ENCODE assay signal across 8 mouse cellular contexts in genomic region chr2:163788484-163788883, GRCm38 (mm10). TPM values are rescaled to one million over a fixed set of nuclear protein-coding genes. Genes with fewer than 3 reads are reported as not detected.
A peak's percentile ranks its signal among the peaks of the same experiment; 100 is the strongest.
DNase-seq lines count a peak whose midpoint lies in the region; ATAC-seq and TF ChIP-seq lines count a peak whose summit lies in the region.

No protein-coding gene starts in this region.

- H3K27me3 ChIP-seq in heart, embryonic 10.5 days (ENCODE audit: insufficient read depth, poor library complexity, severe bottlenecking): 0 out of 2 replicates have a peak, but pooled peaks cover 6% of the 10 kb centered on the region
- no peaks in the 10 kb centered on the region for H3K27me3 ChIP-seq in small intestine, adult 2 months (ENCODE audit: control insufficient read depth, insufficient read depth, low read length)

- H3K4me3 ChIP-seq in heart, embryonic 10.5 days: no peak overlapping the region
- no peak overlapping the region for H3K4me3 ChIP-seq in small intestine, adult 2 months (ENCODE audit: low read depth, low read length)

- TF ChIP-seq POLR2A in small intestine, adult 2 months (IDR thresholded peaks at IDR 0.05; ENCODE audit: low read depth, low read length): no peak

- H3K9me3 ChIP-seq in heart, embryonic 10.5 days: no peaks in the 10 kb centered on the region

- peak; percentile 67; the same call in 1 of the 2 replicates for TF ChIP-seq CTCF in small intestine, adult 2 months (IDR thresholded peaks at IDR 0.05; ENCODE audit: extremely low read depth, insufficient read length, insufficient replicate concordance, low read depth, low read length)

- WGBS in heart, embryonic 10.5 days: 80% methylated on average over 4 of the region's 4 CpGs
- 69% methylated on average over 4 of the region's 4 CpGs for WGBS in small intestine, adult 2 months

- H3K36me3 ChIP-seq in heart, embryonic 10.5 days: no peaks in the 10 kb centered on the region
- no peaks in the 10 kb centered on the region for H3K36me3 ChIP-seq in small intestine, adult 2 months (ENCODE audit: control insufficient read depth, insufficient read depth, low read length)

- peak; percentile 83 for ATAC-seq in granulocyte monocyte progenitor cell, adult 5-6 weeks (replicated peaks; ENCODE audit: poor library complexity, severe bottlenecking)

- H3K27ac ChIP-seq in heart, embryonic 10.5 days: no peak overlapping the region
- no peak overlapping the region for H3K27ac ChIP-seq in small intestine, adult 2 months (ENCODE audit: insufficient read depth, low read depth, low read length)

- peak; percentile 96 for DNase-seq in heart, adult 11 months
- no peak for DNase-seq in heart, embryonic 10.5 days (ENCODE audit: low spot score)
- DNase-seq in T-cell, adult 2 months (ENCODE audit: low spot score): peak; percentile 19
- DNase-seq in cerebellum, postnatal 36 days: peak; percentile 71 to 77
- peak; percentile 72 for DNase-seq in layer of hippocampus, adult 9-10 months (ENCODE audit: low spot score)
- DNase-seq in lung, postnatal 25 days (ENCODE audit: low spot score): peak; percentile 71

- peaks cover 5% of the 10 kb centered on the region for H3K4me1 ChIP-seq in heart, embryonic 10.5 days
- H3K4me1 ChIP-seq in small intestine, adult 2 months (ENCODE audit: control insufficient read depth, insufficient read depth, insufficient read length, low read length): no peaks in the 10 kb centered on the region

RNA-seq across cellular contexts. Expression of gene Ccn5, which starts 32.2 kb away (rescaled TPM):
- 0.28 TPM in 1 of 2 replicates, not detected in the other for polyA plus RNA-seq in heart, embryonic 10.5 days (2016; fragmentation: Nextera tagmentation; extraction: Ambion mirVana)
- total RNA-seq in granulocyte monocyte progenitor cell, adult 5-6 weeks (2014; fragmentation: Nextera tagmentation): not detected in 2 replicates
- not detected in 2 replicates for total RNA-seq in granulocyte monocyte progenitor cell, adult 5-6 weeks (2017)
- 0.93 TPM in 1 of 2 replicates, not detected in the other for polyA plus RNA-seq in small intestine, adult 2 months (2012; rRNA removed)

RNA-seq across cellular contexts. Expression of gene Ada, which starts 38.4 kb away (rescaled TPM):
- polyA plus RNA-seq in heart, embryonic 10.5 days (2016; fragmentation: Nextera tagmentation; extraction: Ambion mirVana): 5.1 and 8.2 TPM in 2 replicates
- 14.7 and 22.8 TPM in 2 replicates for total RNA-seq in granulocyte monocyte progenitor cell, adult 5-6 weeks (2014; fragmentation: Nextera tagmentation)
- total RNA-seq in granulocyte monocyte progenitor cell, adult 5-6 weeks (2017): 17.0 and 19.3 TPM in 2 replicates
- polyA plus RNA-seq in small intestine, adult 2 months (2012; rRNA removed): 414 and 869 TPM in 2 replicates

Comparison
In these comparisons a context has a peak if more than half of its experiments do, and no peak if none do; other contexts are left out.
1. RNA of gene Ada, which starts 38.4 kb away (polyA plus RNA-seq): 414 to 869 TPM in small intestine, adult 2 months; 5.1 to 8.2 TPM in heart, embryonic 10.5 days; every median in the first group is over 10 times any median in the second.